Mouse (Mus musculus) duodenum, adult 2 months (tissue): Measurements from ENCODE around the gene Nkain2. TPM values are rescaled to one million over a fixed set of nuclear protein-coding genes. Genes with fewer than 3 reads are reported as not detected.

Experiments used
- polyA plus RNA-seq: library from polyadenylated mRNA; depleted of rRNA; stranded (reverse); fragments of >200 nt; gene quantifications from 2 replicates; pipeline ENCODE4 v1.2.3, GENCODE M21; 2012; ENCODE audit warnings: low replicate concordance; rRNA removed

Nkain2 gene
- 0.04 TPM in 1 of 2 replicates, not detected in the other for polyA plus RNA-seq

GRCm38 (mm10) chr10:32889652-32890506 is at the start of gene Nkain2:
Nkain2 (minus strand) TSS chr10:32890462.

Other genes with a start within 250 kb of the Nkain2 start
- gene Trdn, start 190.1 kb upstream of the Nkain2 start, polyA plus RNA-seq, result not detected in 2 replicates